Mouse (Mus musculus) kidney, embryonic 14.5 days (tissue): ENCODE results near the gene Nufip1. TPM values are rescaled to one million over a fixed set of nuclear protein-coding genes. Genes with fewer than 3 reads are reported as not detected.

Experiments used
- ATAC-seq: fragments of 200-750 bp; cut with Nextera tagmentation; 2 replicates; pipeline ENCODE4 v1.8.0; 2017; ENCODE audit warnings: moderate number of reproducible peaks, mild to moderate bottlenecking, moderate TSS enrichment, moderate library complexity; ENCODE audit not compliant: low FRiP score, low TSS enrichment
- H3K27ac ChIP-seq: fragments of 300-500 bp; sonication (generic); 2 replicates; pipeline ENCODE4 v1.5.1; 2014; ENCODE audit warnings: low read depth, mild to moderate bottlenecking, low read length, moderate library complexity, mixed read lengths
- H3K27me3 ChIP-seq: fragments of 300-500 bp; sonication (generic); 2 replicates; pipeline ENCODE4 v1.6.1; 2014; ENCODE audit warnings: mild to moderate bottlenecking, low read length; ENCODE audit not compliant: control insufficient read depth, insufficient read depth
- H3K36me3 ChIP-seq: fragments of 300-500 bp; sonication (generic); 2 replicates; pipeline ENCODE4 v1.6.1; 2014; ENCODE audit warnings: low read length, mixed read lengths; ENCODE audit not compliant: control insufficient read depth, insufficient read depth
- H3K4me1 ChIP-seq: fragments of 300-500 bp; sonication (generic); 2 replicates; pipeline ENCODE4 v1.6.1; 2014; ENCODE audit warnings: low read length, mixed read lengths; ENCODE audit not compliant: control insufficient read depth, insufficient read depth
- H3K4me2 ChIP-seq: fragments of 300-500 bp; sonication (generic); replicated peaks from 2 replicates; pipeline ENCODE4 v1.6.1; 2014; ENCODE audit warnings: low read depth, mild to moderate bottlenecking, low read length
- H3K4me3 ChIP-seq: fragments of 300-500 bp; sonication (generic); 2 replicates; pipeline ENCODE4 v1.5.1; 2014; ENCODE audit warnings: mild to moderate bottlenecking, low read length
- H3K9ac ChIP-seq: fragments of 300-500 bp; sonication (generic); 2 replicates; pipeline ENCODE4 v1.6.1; 2014; ENCODE audit warnings: low read depth, mild to moderate bottlenecking, low read length, moderate library complexity
- H3K9me3 ChIP-seq: fragments of 300-500 bp; sonication (generic); 2 replicates; pipeline ENCODE4 v1.6.1; 2016; ENCODE audit warnings: low read length; ENCODE audit not compliant: control insufficient read depth
- WGBS: fragments of 180-500 bp; shearing (Covaris S2); extraction: QIAGEN DNeasy Blood & Tissue Kit; methylation state at CpG from one replicate; pipeline ENCODE4 v1.1.7; 2014; 5-methylcytosine and 5-hydroxymethylcytosine counted together
- polyA plus RNA-seq: library from polyadenylated mRNA; unstranded; fragments of >200 nt; fragmentation: Nextera tagmentation; extraction: Ambion mirVana; gene quantifications from 2 replicates; pipeline ENCODE4 v1.2.1, GENCODE M21; 2014

The Nufip1 gene
- polyA plus RNA-seq, 1 experiment from 2014 or later, result 17.7 TPM

DNA sequence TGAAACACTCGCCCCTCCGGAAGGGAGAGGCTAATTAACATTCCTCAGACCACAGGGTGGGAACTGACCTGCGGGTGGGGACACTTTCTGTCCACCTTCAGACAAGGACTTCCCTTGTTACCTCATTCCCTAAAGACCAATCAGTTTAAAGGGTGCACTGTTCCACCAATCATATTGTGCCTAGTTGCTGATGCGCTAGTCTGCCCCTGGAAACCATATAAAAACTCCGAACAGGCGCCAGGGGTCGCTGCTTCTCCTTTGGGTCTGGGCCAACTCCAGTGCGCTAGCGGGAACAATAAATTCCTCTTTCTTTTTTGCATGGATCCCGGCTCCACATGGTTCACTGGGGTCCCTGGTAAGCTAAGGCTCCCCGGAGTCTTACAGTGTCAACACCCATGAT, 29.2 kb upstream of the Nufip1 start:
- 70% methylated on average over 11 of the region's 11 CpGs for WGBS
- no peak overlapping the region for H3K4me2 ChIP-seq
- H3K36me3 ChIP-seq, result no peaks in the 10 kb centered on the region
- H3K4me1 ChIP-seq, result no peaks in the 10 kb centered on the region
- no peak overlapping the region for H3K9ac ChIP-seq
- H3K4me3 ChIP-seq, result no peak overlapping the region
- H3K27ac ChIP-seq, result no peak overlapping the region
- no peak for ATAC-seq
- H3K27me3 ChIP-seq, result no peaks in the 10 kb centered on the region
- no peaks in the 10 kb centered on the region for H3K9me3 ChIP-seq

GRCm38 (mm10) chr14:76082086-76082636, 28.5 kb upstream of the Nufip1 start:
- no peaks in the 10 kb centered on the region for H3K9me3 ChIP-seq
- no peaks in the 10 kb centered on the region for H3K27me3 ChIP-seq
- H3K4me1 ChIP-seq, result no peaks in the 10 kb centered on the region
- no peak overlapping the region for H3K27ac ChIP-seq
- no peaks in the 10 kb centered on the region for H3K36me3 ChIP-seq
- no peak overlapping the region for H3K4me3 ChIP-seq
- WGBS, result 78% methylated on average over 13 of the region's 13 CpGs
- H3K9ac ChIP-seq, result no peak overlapping the region
- H3K4me2 ChIP-seq, result no peak overlapping the region
- ATAC-seq, result no peak

DNA sequence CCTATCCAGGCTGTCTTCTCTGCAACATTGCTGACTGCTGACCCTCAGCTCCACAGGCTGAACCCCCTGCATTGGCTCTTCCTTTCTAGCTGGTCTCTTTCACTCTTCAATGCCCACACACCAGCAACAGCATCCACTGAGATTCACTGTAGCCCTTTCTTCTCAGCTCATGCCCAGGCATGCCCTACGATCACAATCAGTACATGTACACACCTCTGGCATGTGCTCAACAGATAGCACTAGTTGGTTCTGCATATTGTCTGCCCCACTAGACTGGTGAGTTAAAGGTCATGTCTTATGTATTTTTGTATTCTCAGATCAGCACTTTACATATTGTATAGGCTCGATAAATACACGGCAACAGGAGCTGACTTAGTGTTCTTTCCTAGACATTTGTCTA, 26.5 kb upstream of the Nufip1 start:
- Histone ChIP-seq H3K9ac (no peak overlapping the region), H3K36me3 (no peaks in the 10 kb centered on the region; the same call in 1 of the 2 replicates), H3K4me1 (no peaks in the 10 kb centered on the region), H3K9me3 (no peaks in the 10 kb centered on the region), H3K4me3 (no peak overlapping the region), H3K4me2 (no peak overlapping the region), H3K27ac (peak overlapping the region; percentile 8; the same call in 1 of the 2 replicates), H3K27me3 (no peaks in the 10 kb centered on the region)
- no peak for ATAC-seq
- WGBS, result 74% methylated on average over 3 of the region's 3 CpGs

DNA sequence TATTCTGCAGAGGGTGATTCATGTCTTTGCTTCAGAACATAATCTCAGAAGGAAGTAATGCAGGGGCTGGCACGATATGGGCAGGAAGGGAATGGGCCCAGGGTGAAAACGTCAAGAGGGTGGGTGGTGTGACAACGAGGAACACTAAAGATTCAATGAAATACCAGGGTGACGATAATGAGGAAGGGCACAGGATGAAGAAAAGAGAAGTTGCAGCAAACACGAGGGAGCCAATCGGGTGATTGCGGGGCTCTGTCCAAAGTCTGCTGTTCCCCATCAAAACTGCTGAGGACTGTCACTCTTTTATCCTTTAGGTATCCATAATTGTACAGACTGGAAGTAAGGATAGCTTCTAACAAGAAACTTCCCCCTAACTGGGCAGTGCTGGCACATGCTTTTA, 13.4 kb upstream of the Nufip1 start:
- no peak for ATAC-seq
- Histone ChIP-seq H3K4me1 (no peaks in the 10 kb centered on the region), H3K9ac (no peak overlapping the region), H3K36me3 (peaks cover 56% of the 10 kb centered on the region; the same call in 1 of the 2 replicates), H3K9me3 (no peaks in the 10 kb centered on the region), H3K27me3 (no peaks in the 10 kb centered on the region), H3K4me3 (no peak overlapping the region), H3K4me2 (no peak overlapping the region), H3K27ac (no peak overlapping the region)
- WGBS, result 91% methylated on average over 7 of the region's 7 CpGs

DNA sequence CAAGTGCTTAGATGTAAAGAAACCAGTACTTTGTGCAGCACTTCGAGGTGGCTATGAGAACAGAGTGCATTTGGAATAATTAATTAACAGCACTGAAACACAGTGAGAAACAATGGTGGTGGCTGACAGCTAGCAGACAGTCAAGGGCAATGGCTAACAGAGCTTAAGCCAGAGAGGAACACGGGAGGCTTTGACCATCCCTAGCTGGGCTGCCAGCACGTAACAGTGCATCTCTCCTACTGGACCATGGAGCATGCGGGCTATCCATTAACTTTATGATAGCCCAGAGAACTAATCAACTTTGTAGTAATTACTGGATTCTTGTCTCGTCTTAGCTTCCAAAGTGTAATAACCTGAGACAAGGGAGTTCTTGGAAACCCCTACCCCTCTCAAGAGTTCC, 12.9 kb upstream of the Nufip1 start:
- ATAC-seq, result no peak
- 88% methylated on average over 5 of the region's 5 CpGs for WGBS
- H3K27ac ChIP-seq, result no peak overlapping the region
- no peaks in the 10 kb centered on the region for H3K9me3 ChIP-seq
- no peaks in the 10 kb centered on the region for H3K4me1 ChIP-seq
- peaks cover 54% of the 10 kb centered on the region; the same call in 1 of the 2 replicates for H3K36me3 ChIP-seq
- H3K4me3 ChIP-seq, result no peak overlapping the region
- no peak overlapping the region for H3K4me2 ChIP-seq
- H3K9ac ChIP-seq, result no peak overlapping the region
- no peaks in the 10 kb centered on the region for H3K27me3 ChIP-seq

- peaks cover 56% of the 10 kb centered on the region for H3K36me3 ChIP-seq
- ATAC-seq, result no peak
Observed at GRCm38 (mm10) chr14:76099543-76099942, 11.1 kb upstream of the Nufip1 start.

GRCm38 (mm10) chr14:76115744-76116143, 5.1 kb downstream of the Nufip1 start:
- Histone ChIP-seq H3K36me3 (peaks cover 59% of the 10 kb centered on the region), H3K9me3 (no peaks in the 10 kb centered on the region), H3K27me3 (no peaks in the 10 kb centered on the region), H3K4me2 (no peak overlapping the region), H3K27ac (no peak overlapping the region), H3K4me3 (no peak overlapping the region), H3K4me1 (peaks cover 5% of the 10 kb centered on the region; the same call in 1 of the 2 replicates), H3K9ac (no peak overlapping the region)
- 86% methylated on average over 5 of the region's 5 CpGs for WGBS
- no peak for ATAC-seq

More at GRCm38 (mm10) chr14:76099543-76099942, 11.1 kb upstream of the Nufip1 start:
- Histone ChIP-seq H3K4me1 (no peaks in the 10 kb centered on the region), H3K9me3 (no peaks in the 10 kb centered on the region), H3K4me2 (no peak overlapping the region), H3K4me3 (no peak overlapping the region), H3K27me3 (no peaks in the 10 kb centered on the region), H3K9ac (no peak overlapping the region), H3K27ac (no peak overlapping the region)
- WGBS, result 97% methylated on average over 9 of the region's 9 CpGs

- Histone ChIP-seq H3K27ac (no peak overlapping the region), H3K27me3 (no peaks in the 10 kb centered on the region), H3K4me2 (no peak overlapping the region), H3K9me3 (no peaks in the 10 kb centered on the region), H3K36me3 (peaks cover 68% of the 10 kb centered on the region), H3K4me3 (no peak overlapping the region), H3K4me1 (no peaks in the 10 kb centered on the region), H3K9ac (no peak overlapping the region)
- no peak for ATAC-seq
- WGBS, result 74% methylated on average over 4 of the region's 4 CpGs
Observed at GRCm38 (mm10) chr14:76118963-76119362, 8.3 kb downstream of the Nufip1 start.

DNA sequence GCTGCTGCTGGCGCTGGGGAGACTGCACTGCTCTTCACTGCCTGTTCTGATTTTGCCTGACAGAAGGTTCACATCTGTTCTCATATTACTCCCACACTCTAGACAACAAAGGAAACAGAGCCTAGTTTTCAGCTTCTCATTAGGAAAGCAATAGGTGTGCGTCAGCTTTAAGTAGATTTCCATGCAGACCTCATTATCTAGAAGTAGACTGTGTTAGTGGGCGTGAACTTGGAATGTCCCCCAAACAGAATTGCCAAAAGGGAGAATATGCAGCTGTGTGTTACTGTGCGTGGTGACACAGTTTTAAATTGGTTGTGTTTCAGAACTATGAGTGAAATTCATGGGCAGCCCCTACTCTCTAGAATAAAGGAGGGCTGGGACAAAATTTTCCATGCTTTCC, 9.8 kb downstream of the Nufip1 start:
- no peaks in the 10 kb centered on the region for H3K27me3 ChIP-seq
- H3K4me1 ChIP-seq, result no peaks in the 10 kb centered on the region
- H3K36me3 ChIP-seq, result peaks cover 68% of the 10 kb centered on the region
- H3K4me2 ChIP-seq, result no peak overlapping the region
- H3K4me3 ChIP-seq, result no peak overlapping the region
- H3K9me3 ChIP-seq, result no peaks in the 10 kb centered on the region
- no peak for ATAC-seq
- 82% methylated on average over 4 of the region's 4 CpGs for WGBS
- H3K9ac ChIP-seq, result no peak overlapping the region
- no peak overlapping the region for H3K27ac ChIP-seq
